ENCODE assay signal across 7 mouse cellular contexts in the genomic region with DNA sequence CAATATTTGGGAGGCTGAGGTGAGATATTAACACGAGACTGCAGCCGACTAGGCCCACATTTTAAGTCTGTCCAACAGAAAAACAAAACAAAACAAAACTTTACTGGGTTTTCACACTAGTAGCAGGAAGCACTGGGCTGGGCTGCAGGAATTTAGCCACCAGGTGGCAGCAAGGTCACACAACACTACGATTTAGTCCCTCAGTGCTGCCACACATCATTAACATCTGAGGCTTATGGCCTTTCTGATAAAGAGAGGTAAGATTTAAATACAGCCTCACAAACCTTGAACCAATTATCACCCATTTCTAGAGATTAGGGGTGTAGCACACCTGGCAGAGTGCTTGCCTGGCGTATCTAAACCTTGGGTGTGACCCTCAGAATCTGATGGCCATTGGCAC. TPM values are rescaled to one million over a fixed set of nuclear protein-coding genes. Genes with fewer than 3 reads are reported as not detected.
DNase-seq lines count a peak whose midpoint lies in the region; ATAC-seq and TF ChIP-seq lines count a peak whose summit lies in the region.

No protein-coding gene starts in this region.

- H3K4me3 ChIP-seq in ES-E14 (ENCODE audit: insufficient read depth in 1 of 2, low read depth in 1 of 2, low read length in 2 of 2, poor library complexity in 1 of 2, severe bottlenecking in 1 of 2), result no peak overlapping the region
- peak overlapping the region; percentile 84; the same call in 1 of the 2 replicates for H3K4me3 ChIP-seq in embryonic facial prominence, embryonic 10.5 days
- H3K4me3 ChIP-seq in heart, postnatal 0 days (ENCODE audit: low read depth, low read length), result no peak overlapping the region

- no peak for TF ChIP-seq EP300 in heart, postnatal 0 days (IDR thresholded peaks at IDR 0.05; ENCODE audit: low read depth)

- 10% methylated on average over 4 of the region's 4 CpGs for WGBS in embryonic facial prominence, embryonic 10.5 days
- 10% methylated on average over 4 of the region's 4 CpGs for WGBS in heart, postnatal 0 days

- H3K9me3 ChIP-seq in ES-E14 (ENCODE audit: control insufficient read depth, insufficient read depth, low read depth, low read length), result no peaks in the 10 kb centered on the region
- H3K9me3 ChIP-seq in embryonic facial prominence, embryonic 10.5 days, result no peaks in the 10 kb centered on the region
- no peaks in the 10 kb centered on the region for H3K9me3 ChIP-seq in heart, postnatal 0 days (replicated peaks; ENCODE audit: control insufficient read depth, low read length)

- peak; percentile 85 for TF ChIP-seq CTCF in heart, postnatal 0 days (IDR thresholded peaks at IDR 0.05; ENCODE audit: low read depth)

- H3K4me1 ChIP-seq in ES-E14 (ENCODE audit: control insufficient read depth in 2 of 2, insufficient read depth in 2 of 2, low read length in 2 of 2, poor library complexity in 1 of 2), result peaks cover 5% of the 10 kb centered on the region in 2 experiments; a peak in 2 of 4 replicates
- H3K4me1 ChIP-seq in embryonic facial prominence, embryonic 10.5 days, result peaks cover 39% of the 10 kb centered on the region
- H3K4me1 ChIP-seq in heart, postnatal 0 days (ENCODE audit: control insufficient read depth, insufficient read depth), result peaks cover 9% of the 10 kb centered on the region; the same call in 1 of the 2 replicates

- no peak overlapping the region for H3K27ac ChIP-seq in ES-E14 (ENCODE audit: insufficient read depth, low read depth, low read length, poor library complexity, severe bottlenecking)
- H3K27ac ChIP-seq in embryonic facial prominence, embryonic 10.5 days (replicated peaks), result no peak overlapping the region; the same call in 1 of the 2 replicates
- no peak overlapping the region for H3K27ac ChIP-seq in heart, postnatal 0 days (ENCODE audit: low read depth)

- H3K36me3 ChIP-seq in ES-E14 (ENCODE audit: control insufficient read depth, insufficient read depth, low read length, poor library complexity, severe bottlenecking), result peaks cover 8% of the 10 kb centered on the region; the same call in 1 of the 2 replicates
- H3K36me3 ChIP-seq in embryonic facial prominence, embryonic 10.5 days (replicated peaks), result peaks cover 16% of the 10 kb centered on the region
- H3K36me3 ChIP-seq in heart, postnatal 0 days (replicated peaks; ENCODE audit: control insufficient read depth, insufficient read depth, low read length), result 0 out of 2 replicates have a peak, but pooled peaks cover 2% of the 10 kb centered on the region

- no peaks in the 10 kb centered on the region for H3K27me3 ChIP-seq in embryonic facial prominence, embryonic 10.5 days (replicated peaks; ENCODE audit: low read depth, poor library complexity, severe bottlenecking)
- no peaks in the 10 kb centered on the region for H3K27me3 ChIP-seq in heart, postnatal 0 days (ENCODE audit: control insufficient read depth, insufficient read depth, low read length)

- ATAC-seq in heart, postnatal 0 days (ENCODE audit: insufficient read depth, low read depth), result peak; percentile 56; the same call in 1 of the 2 replicates

- DNase-seq in ES-E14 (ENCODE audit: low read depth, low spot score), result peak; percentile 73
- peak; percentile 68 to 74 for DNase-seq in adrenal gland, adult 18-20 months (ENCODE audit: low spot score in 2 of 2)
- DNase-seq in embryonic facial prominence, embryonic 10.5 days (ENCODE audit: low spot score), result peak; percentile 80
- peak; percentile 60 for DNase-seq in heart, postnatal 0 days (ENCODE audit: low spot score)
- DNase-seq in layer of hippocampus, adult 9-11 months, result peak; percentile 56
- DNase-seq in lung, postnatal 14 days, result peak; percentile 86
- peak; percentile 47 for DNase-seq in right cerebral cortex, postnatal 25 days

- no peak overlapping the region for H3K9ac ChIP-seq in ES-E14 (ENCODE audit: insufficient read depth, low read depth, low read length, poor library complexity, severe bottlenecking)
- H3K9ac ChIP-seq in heart, postnatal 0 days (replicated peaks; ENCODE audit: low read depth, low read length), result no peak overlapping the region

- in situ Hi-C loops in ES-E14 (cut with MboI; ENCODE audit: low sequenced_read_pairs in 2 of 2, unreplicated experiment in 2 of 2), result loop anchor here in 1 of 2 experiments (10.0 kb wide), 1 partner anchor 160 kb away; a partner anchor contains a TSS

- H3K4me2 ChIP-seq in heart, postnatal 0 days (ENCODE audit: low read depth, low read length), result no peak overlapping the region

TF ChIP-seq in ES-E14, 5 proteins besides CTCF, POLR2A, EP300 and RAD21:
- no peak for TF ChIP-seq MAFK (IDR thresholded peaks at IDR 0.05; ENCODE audit: insufficient read depth, low read depth, low read length)
- peak; percentile 77; the same call in 1 of the 2 replicates for TF ChIP-seq ZC3H11A (IDR thresholded peaks at IDR 0.05; ENCODE audit: borderline replicate concordance, low read depth, low read length)

RNA-seq across cellular contexts. Expression of a gene that starts 1.3 kb away (rescaled TPM):
- total RNA-seq in ES-E14 (2012; rRNA removed), result 69.7 and 80.5 TPM in 2 replicates
- 10 to 100 TPM; 15.5 to 16.8 TPM for total RNA-seq in adrenal gland, adult 18-20 months (2021)
- polyA plus RNA-seq in embryonic facial prominence, embryonic 10.5 days (2016; fragmentation: Nextera tagmentation; extraction: Ambion mirVana), result 119 and 120 TPM in 2 replicates
- 44.7 and 64.3 TPM in 2 replicates for total RNA-seq in heart, postnatal 0 days (2014; rRNA removed; ENCODE audit: low replicate concordance)
- polyA plus RNA-seq in heart, postnatal 0 days (2015; fragmentation: Nextera tagmentation; extraction: Ambion mirVana), result 32.7 and 34.1 TPM in 2 replicates

RNA-seq across cellular contexts. Expression of a gene that starts 20.7 kb away (rescaled TPM):
- 0.54 and 1.4 TPM in 2 replicates for total RNA-seq in ES-E14 (2012; rRNA removed)
- not detected for total RNA-seq in adrenal gland, adult 18-20 months (2021)
- polyA plus RNA-seq in embryonic facial prominence, embryonic 10.5 days (2016; fragmentation: Nextera tagmentation; extraction: Ambion mirVana), result not detected in 2 replicates
- not detected in 2 replicates for total RNA-seq in heart, postnatal 0 days (2014; rRNA removed; ENCODE audit: low replicate concordance)
- polyA plus RNA-seq in heart, postnatal 0 days (2015; fragmentation: Nextera tagmentation; extraction: Ambion mirVana), result not detected in 2 replicates

RNA-seq across cellular contexts. Expression of a gene that starts 40.7 kb away (rescaled TPM):
- total RNA-seq in ES-E14 (2012; rRNA removed), result 0.42 and 0.76 TPM in 2 replicates
- 1 to 10 TPM; 5.2 to 8.0 TPM for total RNA-seq in adrenal gland, adult 18-20 months (2021)
- 1.5 and 2.2 TPM in 2 replicates for polyA plus RNA-seq in embryonic facial prominence, embryonic 10.5 days (2016; fragmentation: Nextera tagmentation; extraction: Ambion mirVana)
- total RNA-seq in heart, postnatal 0 days (2014; rRNA removed; ENCODE audit: low replicate concordance), result 15.7 and 17.4 TPM in 2 replicates
- 8.8 and 9.5 TPM in 2 replicates for polyA plus RNA-seq in heart, postnatal 0 days (2015; fragmentation: Nextera tagmentation; extraction: Ambion mirVana)

RNA-seq across cellular contexts. Expression of a gene that starts 50.4 kb away (rescaled TPM):
- total RNA-seq in ES-E14 (2012; rRNA removed), result 19.3 and 20.4 TPM in 2 replicates
- total RNA-seq in adrenal gland, adult 18-20 months (2021), result 10 to 100 TPM; 31.6 to 35.5 TPM
- 2.9 and 3.2 TPM in 2 replicates for polyA plus RNA-seq in embryonic facial prominence, embryonic 10.5 days (2016; fragmentation: Nextera tagmentation; extraction: Ambion mirVana)
- 18.9 and 19.3 TPM in 2 replicates for total RNA-seq in heart, postnatal 0 days (2014; rRNA removed; ENCODE audit: low replicate concordance)
- 4.9 and 5.3 TPM in 2 replicates for polyA plus RNA-seq in heart, postnatal 0 days (2015; fragmentation: Nextera tagmentation; extraction: Ambion mirVana)

RNA-seq across cellular contexts. Expression of a gene that starts 52.5 kb away (rescaled TPM):
- total RNA-seq in ES-E14 (2012; rRNA removed), result 37.9 and 39.5 TPM in 2 replicates
- total RNA-seq in adrenal gland, adult 18-20 months (2021), result 100 to 1,000 TPM; 111 to 129 TPM
- 231 and 251 TPM in 2 replicates for polyA plus RNA-seq in embryonic facial prominence, embryonic 10.5 days (2016; fragmentation: Nextera tagmentation; extraction: Ambion mirVana)
- 57.8 and 91.8 TPM in 2 replicates for total RNA-seq in heart, postnatal 0 days (2014; rRNA removed; ENCODE audit: low replicate concordance)
- 60.5 and 61.4 TPM in 2 replicates for polyA plus RNA-seq in heart, postnatal 0 days (2015; fragmentation: Nextera tagmentation; extraction: Ambion mirVana)
